Mouse (Mus musculus) forebrain, embryonic 15.5 days (tissue): ENCODE data around the gene Lrrc2. TPM values are rescaled to one million over a fixed set of nuclear protein-coding genes. Genes with fewer than 3 reads are reported as not detected.
A peak's percentile ranks its signal among the peaks of the same experiment; 100 is the strongest.

Experiments used
- ATAC-seq: fragments of 200-750 bp; cut with Nextera tagmentation; replicated peaks from 2 replicates; pipeline ENCODE4 v1.8.0; 2017; ENCODE audit warnings: mild to moderate bottlenecking, moderate TSS enrichment, moderate library complexity
- H3K27ac ChIP-seq: fragments of 300-500 bp; sonication (generic); replicated peaks from 2 replicates; pipeline ENCODE4 v1.5.1; 2015; ENCODE audit warnings: mild to moderate bottlenecking, inconsistent platforms
- H3K27me3 ChIP-seq: fragments of 300-500 bp; sonication (generic); 2 replicates; pipeline ENCODE4 v1.6.1; 2015; ENCODE audit warnings: inconsistent platforms
- H3K36me3 ChIP-seq: fragments of 300-500 bp; sonication (generic); 2 replicates; pipeline ENCODE4 v1.6.1; 2015; ENCODE audit warnings: mild to moderate bottlenecking, inconsistent platforms
- H3K4me1 ChIP-seq: fragments of 300-500 bp; sonication (generic); 2 replicates; pipeline ENCODE4 v1.6.1; 2015; ENCODE audit warnings: inconsistent platforms
- H3K4me2 ChIP-seq: fragments of 300-500 bp; sonication (generic); replicated peaks from 2 replicates; pipeline ENCODE4 v1.6.1; 2015; ENCODE audit warnings: mild to moderate bottlenecking, inconsistent platforms
- H3K4me3 ChIP-seq: fragments of 300-500 bp; sonication (generic); 2 replicates; pipeline ENCODE4 v1.5.1; 2015; ENCODE audit warnings: mild to moderate bottlenecking, inconsistent platforms
- H3K9ac ChIP-seq: fragments of 300-500 bp; sonication (generic); replicated peaks from 2 replicates; pipeline ENCODE4 v1.6.1; 2015; ENCODE audit warnings: mild to moderate bottlenecking, inconsistent platforms
- H3K9me3 ChIP-seq: fragments of 300-500 bp; sonication (generic); 2 replicates; pipeline ENCODE4 v1.6.1; 2016; ENCODE audit warnings: inconsistent platforms
- WGBS: fragments of 180-500 bp; shearing (Covaris S2); methylation state at CpG from one replicate; pipeline ENCODE4 v1.1.7; 2015; ENCODE audit warnings: mixed read lengths; 5-methylcytosine and 5-hydroxymethylcytosine counted together
- polyA plus RNA-seq: library from polyadenylated mRNA; unstranded; fragments of >200 nt; fragmentation: Nextera tagmentation; extraction: Ambion mirVana; gene quantifications from 2 replicates; pipeline ENCODE4 v1.2.1, GENCODE M21; 2015

Lrrc2 gene
- polyA plus RNA-seq, 1 experiment from 2014 or later: 0.36 TPM

DNA sequence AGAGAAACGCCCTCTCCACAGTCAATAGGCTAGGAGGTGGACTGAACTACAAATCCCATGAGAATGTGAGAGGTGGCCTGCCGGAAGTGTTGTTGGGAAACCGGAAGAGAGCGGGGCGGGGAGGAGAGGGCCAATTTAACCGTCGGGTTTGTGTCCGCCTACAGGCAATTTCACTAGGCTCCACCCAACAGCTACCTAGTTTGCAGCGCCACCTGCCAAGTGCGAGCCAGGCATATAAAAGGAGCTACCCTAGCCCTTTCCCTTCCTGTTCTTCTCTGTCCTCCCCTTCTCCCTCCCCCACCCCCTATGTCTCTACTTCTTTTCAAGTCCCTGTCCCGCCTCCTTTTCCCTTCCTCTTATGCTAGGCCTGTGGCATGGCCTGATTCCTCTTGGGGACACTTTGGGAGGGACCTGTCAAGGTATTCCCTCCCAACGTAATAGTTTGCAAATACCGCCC, 43.4 kb downstream of the Lrrc2 start:
- no peaks in the 10 kb centered on the region for H3K36me3 ChIP-seq
- peak overlapping the region; percentile 50 for H3K4me3 ChIP-seq
- no peaks in the 10 kb centered on the region for H3K27me3 ChIP-seq
- ATAC-seq: peak; percentile 94
- 13% methylated on average over 13 of the region's 13 CpGs for WGBS
- no peaks in the 10 kb centered on the region for H3K4me1 ChIP-seq
- no peaks in the 10 kb centered on the region for H3K9me3 ChIP-seq
- H3K9ac ChIP-seq: peak overlapping the region; percentile 43; the same call in 1 of the 2 replicates
- peak overlapping the region; percentile 51 for H3K4me2 ChIP-seq
- peak overlapping the region; percentile 62; the same call in 1 of the 2 replicates for H3K27ac ChIP-seq

DNA sequence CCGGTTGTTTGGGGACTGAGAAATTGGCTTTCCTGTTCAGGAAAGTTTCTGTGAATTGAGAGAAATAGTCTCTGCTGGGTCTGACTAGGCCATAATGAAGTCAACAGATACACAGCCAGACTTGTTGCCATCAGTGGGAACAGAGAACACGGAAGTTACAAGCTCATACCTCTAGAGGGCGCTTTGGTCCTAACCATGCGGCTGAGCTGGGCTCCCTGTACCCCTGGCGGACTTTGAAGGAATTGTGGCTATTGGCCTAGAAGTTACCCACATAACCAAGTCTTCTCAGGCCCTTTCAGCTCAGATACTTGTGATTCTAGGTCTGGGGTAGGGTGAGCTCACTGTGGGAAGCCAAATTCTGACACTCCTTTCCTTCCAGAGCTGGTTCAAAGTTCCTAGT, 45.9 kb downstream of the Lrrc2 start:
- H3K4me2 ChIP-seq: no peak overlapping the region
- no peaks in the 10 kb centered on the region for H3K36me3 ChIP-seq
- no peak overlapping the region for H3K27ac ChIP-seq
- H3K4me1 ChIP-seq: no peaks in the 10 kb centered on the region
- H3K9ac ChIP-seq: no peak overlapping the region
- no peaks in the 10 kb centered on the region for H3K9me3 ChIP-seq
- no peak for ATAC-seq
- H3K27me3 ChIP-seq: no peaks in the 10 kb centered on the region
- H3K4me3 ChIP-seq: no peak overlapping the region
- WGBS: 5% methylated on average over 5 of the region's 5 CpGs

DNA sequence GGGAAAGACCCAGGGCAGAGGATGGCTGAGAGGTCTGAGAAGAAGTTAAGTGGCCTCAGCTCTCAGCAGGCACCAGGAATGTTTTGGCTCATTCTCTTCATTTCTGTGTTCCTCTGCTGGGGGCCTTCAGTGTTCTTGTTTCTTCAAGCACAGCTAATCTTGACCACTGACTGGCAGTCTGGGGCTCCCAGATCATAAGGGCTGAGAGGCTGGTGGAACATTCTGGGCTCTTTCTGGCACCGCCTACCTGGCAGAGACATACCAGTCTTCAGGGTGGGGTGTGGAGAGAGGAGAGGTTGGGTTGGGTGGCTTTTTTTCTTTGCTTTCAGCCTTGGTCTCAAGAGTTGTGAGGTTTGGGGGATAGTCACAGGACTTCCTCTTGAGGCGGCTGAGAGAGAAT, 47.7 kb downstream of the Lrrc2 start:
- Histone ChIP-seq H3K27me3 (no peaks in the 10 kb centered on the region), H3K36me3 (no peaks in the 10 kb centered on the region), H3K27ac (no peak overlapping the region), H3K9me3 (no peaks in the 10 kb centered on the region), H3K4me3 (no peak overlapping the region), H3K4me1 (no peaks in the 10 kb centered on the region), H3K4me2 (no peak overlapping the region), H3K9ac (no peak overlapping the region)
- no peak for ATAC-seq
- 72% methylated on average over 2 of the region's 2 CpGs for WGBS

DNA sequence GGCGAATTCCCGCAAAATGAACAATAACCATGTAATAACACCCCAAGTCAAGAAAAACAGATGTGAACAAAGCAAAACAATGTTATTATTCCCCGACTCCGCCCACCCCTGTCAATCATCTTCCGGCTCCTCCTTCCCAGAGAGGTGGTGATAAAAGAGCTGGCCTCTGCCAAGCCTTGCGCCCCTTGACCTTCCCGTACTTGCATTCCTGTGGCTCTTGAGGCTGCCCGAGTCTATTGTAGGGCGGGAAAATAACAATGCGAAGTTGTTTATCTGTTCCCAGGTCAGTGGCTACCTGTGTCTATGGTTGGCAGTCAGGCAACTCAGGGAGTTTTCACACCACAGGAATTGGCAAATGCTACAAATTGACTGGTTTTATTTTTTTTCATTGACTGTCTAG, 48.5 kb downstream of the Lrrc2 start:
- Histone ChIP-seq H3K9me3 (no peaks in the 10 kb centered on the region), H3K4me2 (no peak overlapping the region), H3K9ac (no peak overlapping the region), H3K36me3 (no peaks in the 10 kb centered on the region), H3K27ac (no peak overlapping the region), H3K4me1 (no peaks in the 10 kb centered on the region), H3K4me3 (no peak overlapping the region), H3K27me3 (no peaks in the 10 kb centered on the region)
- 83% methylated on average over 10 of the region's 10 CpGs for WGBS
- no peak for ATAC-seq

DNA sequence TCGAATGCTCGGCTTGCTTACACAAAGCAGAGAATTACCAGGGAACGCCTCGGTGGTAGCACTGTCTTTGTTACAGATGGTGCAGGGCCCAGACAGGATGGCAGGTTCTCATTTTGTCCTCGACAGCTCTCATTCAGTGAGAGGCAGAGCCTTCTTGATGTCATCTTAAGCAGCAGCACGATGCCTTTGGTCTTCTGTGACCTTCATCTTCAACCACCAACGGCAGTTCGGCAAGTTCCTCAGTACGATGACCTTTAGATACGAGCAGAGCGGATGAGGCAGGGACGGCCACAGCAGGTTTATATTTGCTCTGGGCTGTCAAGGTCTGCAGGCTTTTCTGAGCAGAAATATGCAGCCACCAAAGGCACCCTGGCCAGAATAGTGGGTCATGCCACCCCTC, 50.3 kb downstream of the Lrrc2 start:
- Histone ChIP-seq H3K36me3 (no peaks in the 10 kb centered on the region), H3K4me1 (no peaks in the 10 kb centered on the region), H3K9me3 (no peaks in the 10 kb centered on the region), H3K4me3 (no peak overlapping the region), H3K4me2 (no peak overlapping the region), H3K9ac (no peak overlapping the region), H3K27ac (no peak overlapping the region), H3K27me3 (no peaks in the 10 kb centered on the region)
- 86% methylated on average over 12 of the region's 12 CpGs for WGBS
- no peak for ATAC-seq

DNA sequence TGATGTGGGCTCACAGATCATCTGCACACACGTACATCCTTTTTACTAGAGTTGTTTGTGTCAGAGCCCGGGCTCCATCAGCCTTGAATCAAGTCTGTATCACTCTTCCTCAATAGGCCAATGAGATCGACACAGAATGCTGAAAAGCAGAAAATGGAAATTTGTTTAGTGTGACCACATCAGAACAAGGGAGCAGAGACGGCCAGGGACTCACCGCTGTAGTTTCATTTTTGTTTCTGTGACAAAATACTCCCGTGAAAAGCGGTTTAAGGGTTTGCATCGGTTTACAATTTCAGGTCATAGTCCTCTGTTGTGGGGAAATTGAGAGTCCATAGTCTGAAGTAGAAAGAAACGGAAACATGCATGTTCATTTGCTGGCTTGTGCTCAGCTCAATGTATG, 51.9 kb downstream of the Lrrc2 start:
- Histone ChIP-seq H3K36me3 (no peaks in the 10 kb centered on the region), H3K4me2 (no peak overlapping the region), H3K27me3 (no peaks in the 10 kb centered on the region), H3K9me3 (no peaks in the 10 kb centered on the region), H3K4me1 (no peaks in the 10 kb centered on the region), H3K4me3 (no peak overlapping the region), H3K27ac (no peak overlapping the region), H3K9ac (no peak overlapping the region)
- WGBS: 86% methylated on average over 9 of the region's 9 CpGs
- ATAC-seq: no peak

DNA sequence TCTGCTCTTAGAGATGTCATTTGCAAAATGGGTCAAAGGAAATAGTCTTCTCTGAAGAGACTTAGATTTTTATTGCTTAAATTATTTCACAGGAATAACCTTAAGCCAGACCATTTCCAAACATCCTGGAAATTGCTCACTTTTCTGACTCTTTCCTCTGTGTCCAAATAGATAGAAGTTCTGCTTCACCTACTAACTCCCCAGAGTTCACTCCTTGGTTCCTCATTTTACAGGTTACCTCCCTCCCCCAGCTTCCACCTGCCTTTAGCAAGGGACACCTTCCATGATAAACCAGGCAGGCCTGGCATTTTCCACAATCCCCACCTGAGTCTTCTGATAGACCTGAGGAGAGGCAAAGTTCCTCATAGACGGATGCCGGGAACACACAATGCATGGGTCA, 55.2 kb downstream of the Lrrc2 start:
- WGBS: 87% methylated on average over 2 of the region's 2 CpGs
- Histone ChIP-seq H3K4me2 (no peak overlapping the region), H3K4me1 (no peaks in the 10 kb centered on the region)

DNA sequence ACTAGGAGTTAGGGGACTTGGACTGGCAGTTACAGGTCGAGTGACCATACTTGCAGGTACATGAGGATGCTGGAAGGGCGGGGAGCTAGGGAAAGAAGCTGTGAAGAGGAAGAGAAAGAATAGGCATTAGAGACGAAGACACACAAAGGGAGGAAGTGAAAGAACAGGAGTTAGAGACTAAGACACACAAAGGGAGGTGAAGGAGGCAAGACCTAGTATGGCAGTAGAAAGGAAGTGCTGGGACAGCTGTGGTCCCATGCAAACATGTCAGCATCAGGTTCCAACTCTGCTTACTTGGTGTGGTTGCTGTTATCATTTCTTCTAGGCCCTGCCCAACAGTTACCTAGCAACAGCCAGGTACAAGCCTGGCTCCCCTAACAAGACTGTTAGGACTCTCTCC, 58.4 kb downstream of the Lrrc2 start:
- no peak overlapping the region for H3K4me3 ChIP-seq
- no peak for ATAC-seq
- no peak overlapping the region for H3K4me2 ChIP-seq
- H3K27ac ChIP-seq: no peak overlapping the region
- no peak overlapping the region for H3K9ac ChIP-seq
- H3K4me1 ChIP-seq: no peaks in the 10 kb centered on the region
- H3K36me3 ChIP-seq: no peaks in the 10 kb centered on the region
- WGBS: 68% methylated on average over 3 of the region's 3 CpGs
- H3K9me3 ChIP-seq: no peaks in the 10 kb centered on the region
- no peaks in the 10 kb centered on the region for H3K27me3 ChIP-seq

More for the DNA sequence above, 55.2 kb downstream of the Lrrc2 start:
- Histone ChIP-seq H3K27me3 (no peaks in the 10 kb centered on the region), H3K9me3 (no peaks in the 10 kb centered on the region), H3K4me3 (no peak overlapping the region), H3K9ac (no peak overlapping the region), H3K27ac (no peak overlapping the region), H3K36me3 (no peaks in the 10 kb centered on the region)
- ATAC-seq: no peak

DNA sequence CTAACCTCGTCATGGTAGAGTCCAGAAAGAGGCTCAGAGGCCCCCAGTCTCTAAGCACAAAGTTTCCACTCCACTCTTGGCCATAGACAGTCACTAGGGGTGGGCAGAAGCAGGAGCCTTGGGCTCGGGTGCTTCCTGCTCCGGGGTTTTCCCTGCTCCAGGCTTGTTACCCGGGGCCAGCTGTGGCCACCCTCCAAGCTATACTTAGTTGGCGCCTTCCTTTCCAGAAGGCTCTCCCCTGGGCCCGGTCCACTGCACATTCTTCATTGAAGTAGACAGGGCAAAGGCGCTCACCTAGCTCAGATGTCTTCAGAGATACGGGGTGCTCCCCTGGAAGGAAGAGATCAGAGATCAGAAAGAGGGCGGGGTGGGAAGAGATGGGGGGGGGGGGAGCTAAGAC, 60.2 kb downstream of the Lrrc2 start:
- Histone ChIP-seq H3K36me3 (no peaks in the 10 kb centered on the region), H3K4me1 (no peaks in the 10 kb centered on the region), H3K9ac (no peak overlapping the region), H3K9me3 (no peaks in the 10 kb centered on the region), H3K4me3 (no peak overlapping the region), H3K27ac (no peak overlapping the region), H3K4me2 (no peak overlapping the region), H3K27me3 (no peaks in the 10 kb centered on the region)
- ATAC-seq: no peak
- WGBS: 88% methylated on average over 9 of the region's 9 CpGs

DNA sequence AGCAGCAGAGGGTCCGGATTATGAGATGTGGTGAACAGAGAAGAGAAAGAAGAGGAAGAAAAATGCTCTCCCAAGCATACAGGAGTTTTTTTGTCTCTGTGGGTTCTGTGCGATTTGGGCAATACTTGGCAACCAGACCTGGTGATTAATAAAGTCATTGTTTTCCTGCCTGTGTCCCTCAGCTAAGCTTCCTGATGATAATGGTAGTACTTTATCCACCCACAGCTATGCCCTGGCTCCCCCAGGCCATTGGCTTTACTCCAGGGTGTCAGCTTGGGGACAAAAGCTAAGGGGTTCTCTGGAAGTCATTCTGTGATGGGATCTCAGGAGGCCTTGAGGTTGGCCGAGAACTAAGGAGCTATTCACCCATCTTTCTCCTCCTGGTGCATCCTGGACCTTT, 60.7 kb downstream of the Lrrc2 start:
- Histone ChIP-seq H3K9me3 (no peaks in the 10 kb centered on the region), H3K27me3 (no peaks in the 10 kb centered on the region), H3K4me1 (no peaks in the 10 kb centered on the region), H3K36me3 (no peaks in the 10 kb centered on the region), H3K4me3 (no peak overlapping the region), H3K4me2 (no peak overlapping the region), H3K27ac (no peak overlapping the region), H3K9ac (no peak overlapping the region)
- ATAC-seq: no peak
- 75% methylated on average over 3 of the region's 3 CpGs for WGBS

DNA sequence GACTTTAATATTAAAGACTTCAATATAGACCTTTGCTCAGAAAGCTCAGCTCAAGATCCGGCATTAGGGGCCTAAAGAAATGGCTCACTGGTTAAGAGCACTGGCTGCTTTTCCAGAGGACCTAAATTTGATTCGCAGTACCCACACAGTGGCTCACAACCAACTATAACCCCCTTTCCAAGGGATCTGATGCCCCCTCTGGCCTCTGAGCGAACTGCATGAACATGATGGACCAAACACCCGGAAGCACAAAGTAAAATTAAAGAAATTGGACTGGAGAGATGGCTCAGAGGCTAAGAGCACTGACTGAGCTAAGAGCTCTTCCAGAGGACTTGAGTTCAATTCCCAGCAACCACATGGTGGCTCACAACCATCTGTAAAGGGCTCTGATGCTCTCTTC, 64.3 kb downstream of the Lrrc2 start:
- no peak overlapping the region for H3K4me3 ChIP-seq
- H3K27me3 ChIP-seq: no peaks in the 10 kb centered on the region
- H3K9me3 ChIP-seq: no peaks in the 10 kb centered on the region
- no peak overlapping the region for H3K9ac ChIP-seq
- ATAC-seq: no peak
- no peak overlapping the region for H3K4me2 ChIP-seq
- H3K4me1 ChIP-seq: no peaks in the 10 kb centered on the region
- H3K36me3 ChIP-seq: no peaks in the 10 kb centered on the region
- 82% methylated on average over 4 of the region's 4 CpGs for WGBS
- H3K27ac ChIP-seq: no peak overlapping the region

DNA sequence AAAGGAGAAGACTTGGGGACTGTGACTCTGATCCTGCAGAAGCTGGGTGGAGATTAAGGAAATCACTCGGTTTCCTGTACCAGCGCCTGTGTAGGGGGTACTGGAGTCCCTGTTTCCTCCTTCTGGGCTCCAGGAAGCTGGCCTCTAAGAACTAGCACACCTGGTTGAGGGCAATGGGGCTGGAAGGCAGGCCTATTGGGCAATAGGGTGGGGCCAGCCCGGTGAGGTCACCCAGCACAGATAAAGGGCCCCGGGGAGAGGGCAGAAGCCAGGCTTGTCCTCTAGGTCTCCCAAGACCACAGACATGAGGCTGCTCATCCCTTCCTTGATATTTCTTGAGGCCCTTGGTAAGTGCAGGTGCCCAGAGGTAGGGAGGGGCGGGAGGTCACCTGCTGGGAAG, 67.7 kb downstream of the Lrrc2 start, which contains the start of gene Ltf:
Gene Ltf, plus strand, starts transcription at position 250 of the 400 bp plus-strand sequence.
- no peak for ATAC-seq
- no peak within 1 kb of the TSS for H3K9ac ChIP-seq
- H3K4me3 ChIP-seq: no peak within 1 kb of the TSS
- H3K4me2 ChIP-seq: no peak within 1 kb of the TSS
- no peak within 1 kb of the TSS for H3K27ac ChIP-seq
- H3K4me1 ChIP-seq: no peaks in the 10 kb centered on the region
- no peaks in the 10 kb centered on the region for H3K9me3 ChIP-seq
- no peaks in the 10 kb centered on the region for H3K27me3 ChIP-seq
- WGBS: 70% methylated on average over 5 of the region's 5 CpGs
- H3K36me3 ChIP-seq: no peaks in the 10 kb centered on the region

DNA sequence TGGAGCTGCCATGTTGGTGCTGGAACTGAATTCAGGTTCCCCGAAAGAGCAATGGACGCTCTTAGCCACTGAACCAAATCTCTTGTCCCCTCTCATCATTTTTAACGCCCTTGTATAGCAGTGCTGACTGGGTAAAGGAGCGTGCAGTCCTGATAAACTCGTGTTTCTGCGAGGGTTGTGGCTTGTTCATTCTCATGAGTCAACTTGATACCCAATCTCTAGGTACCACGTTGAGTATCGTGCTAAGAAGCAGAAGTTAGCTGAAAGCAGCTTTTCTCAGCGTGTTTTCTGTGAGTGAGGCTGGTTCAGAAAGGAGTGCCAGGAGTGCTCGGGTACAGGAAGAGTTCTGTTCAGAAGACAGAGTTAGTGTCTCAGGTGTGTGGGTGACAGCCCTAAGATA, 75.4 kb downstream of the Lrrc2 start:
- H3K9me3 ChIP-seq: no peaks in the 10 kb centered on the region
- no peaks in the 10 kb centered on the region for H3K36me3 ChIP-seq
- no peak overlapping the region for H3K4me2 ChIP-seq
- no peak overlapping the region for H3K4me3 ChIP-seq
- no peaks in the 10 kb centered on the region for H3K4me1 ChIP-seq
- no peak for ATAC-seq
- no peak overlapping the region for H3K27ac ChIP-seq
- no peaks in the 10 kb centered on the region for H3K27me3 ChIP-seq
- no peak overlapping the region for H3K9ac ChIP-seq
- WGBS: 88% methylated on average over 10 of the region's 10 CpGs
